Mouse (Mus musculus): ENCODE results near the gene Borcs5.
A peak's percentile ranks its signal among the peaks of the same experiment; 100 is the strongest.
"Not testable (repeated sequence)": the region's sequence is repeated elsewhere in the genome, so short reads cannot be mapped to it uniquely, and the experiment has no call there.

Borcs5 gene

GRCm38 (mm10) chr6:134670881-134671411 lies 31.6 kb downstream of the Borcs5 start:
- DNase-seq (ENCODE audit: low spot score): peak; percentile 29

- DNase-seq (ENCODE audit: low spot score): not testable (repeated sequence)
These were observed 34.4 kb downstream of the Borcs5 start for GRCm38 (mm10) chr6:134673712-134674111.

DNA sequence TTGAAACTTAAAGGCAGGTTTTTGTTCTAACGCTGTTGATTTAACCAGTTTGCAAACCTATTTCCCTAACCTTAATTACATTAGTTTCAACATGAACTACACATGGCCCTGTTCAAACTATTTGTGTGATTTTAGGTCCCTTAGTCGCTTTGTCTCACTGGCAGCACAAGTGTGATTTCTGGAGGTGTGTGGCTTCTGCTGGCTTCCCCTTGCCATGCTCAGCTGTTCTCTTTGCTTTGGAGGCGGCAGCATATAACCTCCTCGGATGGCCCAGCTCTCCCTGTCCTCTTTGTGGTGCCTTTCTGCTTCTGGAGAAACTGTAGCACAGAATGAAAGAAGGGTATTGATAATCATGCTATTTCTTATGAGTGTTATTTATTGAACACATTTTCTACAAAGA lies 38.2 kb downstream of the Borcs5 start:
- DNase-seq (ENCODE audit: low spot score): no peak

- no peak for DNase-seq (ENCODE audit: low spot score)
These were observed 38.7 kb downstream of the Borcs5 start for GRCm38 (mm10) chr6:134678037-134678436.

DNA sequence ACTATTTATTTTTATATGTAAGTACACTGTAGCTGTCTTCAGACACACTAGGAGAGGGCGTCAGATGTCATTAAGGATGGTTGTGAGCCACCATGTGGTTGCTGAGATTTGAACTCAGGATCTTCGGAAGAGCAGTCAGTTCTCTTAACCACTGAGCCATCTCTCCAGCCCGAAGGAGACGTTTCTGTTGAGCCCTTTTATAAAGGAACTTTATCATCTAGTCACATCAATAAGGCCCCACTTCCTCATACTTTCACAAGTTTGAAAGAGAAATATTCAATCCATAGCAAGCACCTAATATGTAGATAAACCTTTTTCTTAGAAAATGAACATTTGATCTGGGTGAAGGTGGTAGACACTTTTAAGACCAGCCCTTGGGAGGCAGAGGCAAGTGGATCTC lies 40.0 kb downstream of the Borcs5 start:
- not testable (repeated sequence) for DNase-seq (ENCODE audit: low spot score)

- no peak for DNase-seq (ENCODE audit: low spot score)
These were observed 45.1 kb downstream of the Borcs5 start for GRCm38 (mm10) chr6:134684354-134684915.

GRCm38 (mm10) chr6:134685040-134685439 lies 45.7 kb downstream of the Borcs5 start:
- no peak for DNase-seq (ENCODE audit: low spot score)

GRCm38 (mm10) chr6:134685515-134685914 lies 46.2 kb downstream of the Borcs5 start:
- no peak for DNase-seq (ENCODE audit: low spot score)

DNA sequence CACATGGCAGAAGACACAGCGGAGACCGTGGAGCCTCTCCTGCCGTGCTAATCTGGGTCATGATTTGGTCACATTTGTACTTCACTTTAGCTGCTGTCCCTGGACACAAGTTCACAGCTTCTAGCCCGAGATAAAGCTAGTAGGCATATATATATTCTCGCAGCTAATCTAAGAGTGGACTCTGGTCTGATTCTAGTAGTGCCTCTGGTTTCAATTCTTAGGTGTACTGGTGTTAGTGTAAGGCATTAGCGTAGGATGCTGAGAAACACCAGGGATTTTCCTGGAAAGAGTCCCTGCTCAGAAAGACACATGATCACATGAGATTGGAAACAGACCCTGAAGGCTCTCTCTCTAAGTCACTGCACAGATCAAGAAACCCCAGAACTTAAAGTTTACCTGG lies 55.2 kb downstream of the Borcs5 start:
- DNase-seq (ENCODE audit: low spot score): no peak

- no peak for DNase-seq (ENCODE audit: low spot score)
These were observed 55.7 kb downstream of the Borcs5 start for GRCm38 (mm10) chr6:134694988-134695387.

GRCm38 (mm10) chr6:134695625-134696024 lies 56.3 kb downstream of the Borcs5 start:
- DNase-seq (ENCODE audit: low spot score): no peak

- peak; percentile 58 for DNase-seq (ENCODE audit: low spot score)
These were observed 56.8 kb downstream of the Borcs5 start for GRCm38 (mm10) chr6:134696146-134696545.

GRCm38 (mm10) chr6:134696554-134696953 lies 57.2 kb downstream of the Borcs5 start:
- no peak for DNase-seq (ENCODE audit: low spot score)

DNA sequence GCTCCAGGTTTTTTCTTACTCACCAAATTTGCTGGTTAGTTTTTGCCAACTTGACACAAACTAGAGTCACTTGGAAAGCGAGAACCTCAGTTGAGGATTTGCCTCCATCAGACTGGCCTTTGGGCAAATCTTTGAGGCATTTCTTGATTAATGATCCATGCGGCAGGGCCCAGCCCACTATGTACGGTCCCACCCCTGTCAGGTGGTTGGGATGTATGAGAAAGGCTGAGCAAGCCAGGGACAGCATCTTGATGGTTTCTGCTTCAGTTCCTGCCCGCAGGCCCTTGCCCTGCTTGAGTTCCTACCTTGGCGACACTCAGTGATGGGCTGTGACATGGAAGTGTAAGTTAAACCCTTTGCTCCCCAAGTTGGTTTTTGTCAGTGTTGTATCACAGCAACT lies 58.9 kb downstream of the Borcs5 start:
- DNase-seq (ENCODE audit: low spot score): no peak

DNA sequence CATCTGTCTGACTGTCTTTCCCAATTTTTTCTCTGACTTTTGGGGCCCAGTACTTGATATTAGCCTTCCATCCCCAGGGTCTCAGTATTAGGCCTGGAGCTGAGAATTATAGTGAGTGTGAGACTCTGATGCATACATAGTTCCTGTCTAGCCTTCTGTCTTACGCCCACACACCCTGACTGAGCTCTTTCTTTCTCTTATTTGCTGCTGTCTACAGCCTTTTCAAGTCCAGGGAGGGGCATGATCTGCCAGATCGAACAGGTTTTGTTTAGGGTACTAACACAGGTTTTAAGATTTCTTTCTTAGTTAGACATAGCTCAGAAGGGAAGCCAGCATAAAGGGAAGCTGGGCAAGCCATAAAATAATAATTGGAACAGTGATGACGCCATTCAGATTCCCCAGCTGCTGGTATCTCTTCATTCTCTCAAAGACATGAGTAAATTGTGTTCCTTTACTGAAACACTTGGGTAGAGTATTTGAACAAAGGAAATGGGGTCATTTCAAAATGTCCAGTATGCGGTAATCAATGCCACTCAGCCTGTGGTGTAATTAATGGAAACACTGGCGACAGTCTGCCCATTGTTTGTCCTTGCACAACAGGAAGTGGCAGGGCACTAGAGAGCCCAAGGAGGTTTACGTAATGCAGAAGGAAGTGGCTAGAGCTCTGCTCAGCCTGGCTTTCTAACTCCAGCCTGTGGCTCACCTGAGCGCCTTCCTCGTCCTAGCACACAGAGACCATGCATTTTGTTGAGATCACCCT lies 61.3 kb downstream of the Borcs5 start:
- no peak for DNase-seq (ENCODE audit: low spot score)

DNA sequence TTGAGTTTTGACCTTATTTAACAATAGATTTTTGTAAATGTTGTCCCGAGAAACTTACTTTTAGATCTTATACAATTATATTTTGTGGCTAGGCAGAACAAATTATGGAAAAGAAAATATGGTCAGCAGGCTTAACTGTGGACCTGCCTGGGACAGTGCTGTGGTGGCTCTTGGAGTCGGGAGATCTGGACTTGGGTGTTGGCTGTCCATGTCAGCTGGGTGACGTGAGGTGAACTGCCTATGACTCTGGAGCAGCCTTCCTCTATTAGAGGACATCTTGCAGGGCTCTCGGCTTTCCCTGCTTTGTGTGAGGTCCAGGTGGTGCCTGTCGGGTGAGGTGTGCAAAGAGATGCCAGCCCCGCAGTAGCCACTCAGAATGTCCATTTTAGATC lies 61.9 kb downstream of the Borcs5 start:
- DNase-seq (ENCODE audit: low spot score): no peak

DNA sequence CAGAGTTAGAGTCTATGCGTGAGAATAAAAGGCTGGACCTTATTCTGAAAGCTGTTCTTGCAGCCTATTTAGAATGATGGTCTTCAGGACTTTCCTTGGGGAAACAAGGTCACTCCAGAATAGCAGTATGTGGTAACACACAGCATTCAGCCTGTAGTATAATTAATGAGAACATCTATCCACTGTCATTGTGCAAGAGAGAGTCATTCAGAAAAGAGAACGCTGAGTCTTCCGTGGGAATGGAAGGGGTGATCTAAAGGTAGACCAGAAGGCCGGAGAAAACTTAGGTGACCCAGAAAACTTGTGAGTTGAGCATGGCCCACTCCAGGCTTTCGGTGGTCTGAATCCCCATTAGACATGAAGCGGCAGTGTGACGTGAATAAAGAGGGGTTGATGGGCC lies 62.9 kb downstream of the Borcs5 start:
- DNase-seq (ENCODE audit: low spot score): no peak

GRCm38 (mm10) chr6:134703053-134703690 lies 63.9 kb downstream of the Borcs5 start:
- DNase-seq (ENCODE audit: low spot score): no peak

- DNase-seq (ENCODE audit: low spot score): no peak
These were observed 67.2 kb downstream of the Borcs5 start for GRCm38 (mm10) chr6:134706467-134706866.

DNA sequence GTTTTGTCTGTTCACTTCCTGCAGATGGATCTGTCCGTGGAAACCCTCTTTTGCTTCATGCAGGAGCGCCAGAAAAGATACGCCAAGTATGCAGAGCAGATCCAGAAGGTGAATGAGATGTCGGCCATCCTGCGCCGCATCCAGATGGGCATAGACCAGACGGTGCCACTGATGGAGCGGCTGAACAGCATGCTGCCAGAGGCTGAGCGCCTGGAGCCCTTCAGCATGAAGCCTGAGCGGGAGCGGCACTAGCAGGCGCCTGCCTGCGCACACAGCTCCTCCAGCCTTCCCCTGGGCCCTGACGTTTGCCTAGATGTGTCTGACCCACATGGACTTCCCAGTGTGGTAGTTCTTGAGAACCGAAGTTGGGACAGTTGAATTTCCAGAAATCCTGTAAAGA lies 70.7 kb downstream of the Borcs5 start:
- DNase-seq (ENCODE audit: low spot score): no peak

DNA sequence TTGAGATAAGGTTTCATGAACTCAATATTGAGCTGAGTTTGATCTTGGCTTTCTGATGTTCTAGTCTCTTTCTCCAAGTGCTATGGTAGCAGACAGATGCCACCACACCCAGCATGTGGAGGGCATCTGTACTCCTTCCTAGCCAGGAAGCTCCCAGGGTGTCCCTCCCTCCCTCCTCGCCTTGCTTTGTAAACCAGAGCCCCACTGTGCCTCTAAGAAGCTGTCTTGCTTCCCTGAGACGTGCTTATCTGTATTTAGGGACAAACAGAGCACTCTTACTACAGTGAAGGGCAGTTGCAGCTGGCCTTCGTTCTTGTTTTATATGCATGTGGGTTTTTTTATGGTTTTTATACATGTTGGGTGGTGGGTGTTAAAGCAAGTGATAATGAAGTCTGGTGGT lies 74.0 kb downstream of the Borcs5 start:
- DNase-seq (ENCODE audit: low spot score): no peak

- no peak for DNase-seq (ENCODE audit: low spot score)
These were observed 74.6 kb downstream of the Borcs5 start for GRCm38 (mm10) chr6:134713897-134714296.

DNA sequence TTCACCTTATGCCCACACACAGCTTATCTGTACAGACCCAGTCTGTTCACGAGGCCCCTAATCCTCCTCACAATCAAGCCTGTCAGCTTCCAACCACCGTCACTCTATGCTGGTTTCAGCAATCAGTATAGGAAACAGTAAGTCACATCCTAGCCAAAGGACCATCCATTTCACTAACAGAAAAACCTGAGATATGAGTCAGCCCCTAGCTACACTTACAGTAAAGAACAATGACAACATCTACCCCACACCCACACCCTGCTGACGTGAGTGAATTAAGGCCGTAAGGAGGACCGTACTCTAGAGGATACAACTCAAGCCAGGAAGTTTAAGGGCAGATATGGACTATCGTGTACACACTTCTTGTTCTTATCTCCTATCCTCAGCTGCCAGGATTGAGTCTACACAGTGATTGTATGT lies 76.9 kb downstream of the Borcs5 start:
- no peak for DNase-seq (ENCODE audit: low spot score)
